Mouse (Mus musculus) embryonic fibroblast, embryonic 13.5 days (primary cell): ENCODE data around the gene Usp32. TPM values are rescaled to one million over a fixed set of nuclear protein-coding genes. Genes with fewer than 3 reads are reported as not detected.

Experiments used
- H3K27ac ChIP-seq: 2 replicates; pipeline ENCODE4 v1.5.1; 2012; ENCODE audit warnings: low read length, control low read depth, inconsistent platforms; ENCODE audit not compliant: insufficient read depth
- H3K4me1 ChIP-seq: 2 replicates; pipeline ENCODE4 v1.6.1; 2011; ENCODE audit warnings: low read length; ENCODE audit not compliant: control insufficient read depth, insufficient read depth
- H3K4me3 ChIP-seq: 2 replicates; pipeline ENCODE4 v1.5.1; 2011; ENCODE audit warnings: mild to moderate bottlenecking, control low read depth, low read length; ENCODE audit not compliant: insufficient read depth
- CTCF ChIP-seq: IDR thresholded peaks from 2 replicates; pipeline ENCODE4 v1.5.1; 2011; ENCODE audit warnings: mild to moderate bottlenecking, control low read depth, low read length, moderate library complexity, borderline replicate concordance; ENCODE audit not compliant: insufficient read depth
- POLR2A ChIP-seq: IDR thresholded peaks from 2 replicates; pipeline ENCODE4 v1.6.1; 2011; ENCODE audit warnings: low read depth, mild to moderate bottlenecking, control low read depth, low read length, moderate library complexity
- polyA plus RNA-seq: library from polyadenylated mRNA; stranded (reverse); fragments of >200 nt; gene quantifications from 2 replicates; pipeline ENCODE4 v1.2.4, GENCODE M21; 2011; ENCODE audit warnings: low read depth; ENCODE audit not compliant: missing spikeins, insufficient read length

Usp32 gene
- polyA plus RNA-seq, 1 experiment, result 49.9 TPM

DNA sequence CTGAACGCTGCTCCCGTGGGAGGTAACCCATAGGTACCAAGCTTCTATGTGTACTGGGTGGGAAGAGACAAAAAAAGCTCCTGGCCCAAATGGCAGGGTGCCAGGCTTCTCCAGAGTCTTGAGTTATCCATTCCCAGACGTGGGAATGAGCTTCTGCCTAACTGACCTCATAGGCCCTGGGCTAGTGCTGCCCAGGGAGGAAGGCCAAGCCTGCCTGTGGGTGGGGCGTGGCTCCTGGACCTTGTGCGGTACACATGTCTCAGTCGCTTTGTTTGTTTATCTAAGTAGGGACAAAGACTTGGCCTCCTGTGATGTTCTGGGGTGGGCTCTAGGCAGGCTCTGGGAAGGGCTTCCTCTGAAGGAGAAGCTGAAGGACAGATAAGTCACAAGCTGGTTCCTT lies 171.2 kb downstream of the Usp32 start:
- Histone ChIP-seq H3K4me3 (no peak overlapping the region), H3K27ac (no peak overlapping the region), H3K4me1 (no peaks in the 10 kb centered on the region)
- TF ChIP-seq CTCF (no peak), POLR2A (no peak)

DNA sequence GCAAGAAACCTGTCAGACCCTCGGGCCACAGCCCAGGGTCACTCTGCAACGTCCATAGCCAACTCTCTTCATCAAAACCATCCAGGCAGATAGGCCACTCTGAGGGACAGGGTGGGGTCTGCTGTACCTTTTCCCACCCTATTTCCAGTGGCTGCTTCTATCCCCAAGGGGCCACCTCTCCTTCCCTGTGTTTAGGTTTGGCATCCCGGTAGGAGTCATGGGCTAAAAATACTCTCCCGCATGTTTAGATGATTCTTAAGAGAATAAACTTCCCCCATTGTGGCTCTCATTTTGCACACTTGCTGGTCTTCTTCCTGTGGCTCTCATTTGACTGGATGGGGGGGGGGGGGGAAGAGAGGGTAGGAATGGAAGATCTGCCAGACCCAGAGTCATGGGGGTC lies 171.7 kb downstream of the Usp32 start:
- TF ChIP-seq POLR2A (no peak), CTCF (no peak)
- Histone ChIP-seq H3K4me1 (no peaks in the 10 kb centered on the region), H3K27ac (no peak overlapping the region), H3K4me3 (no peak overlapping the region)

DNA sequence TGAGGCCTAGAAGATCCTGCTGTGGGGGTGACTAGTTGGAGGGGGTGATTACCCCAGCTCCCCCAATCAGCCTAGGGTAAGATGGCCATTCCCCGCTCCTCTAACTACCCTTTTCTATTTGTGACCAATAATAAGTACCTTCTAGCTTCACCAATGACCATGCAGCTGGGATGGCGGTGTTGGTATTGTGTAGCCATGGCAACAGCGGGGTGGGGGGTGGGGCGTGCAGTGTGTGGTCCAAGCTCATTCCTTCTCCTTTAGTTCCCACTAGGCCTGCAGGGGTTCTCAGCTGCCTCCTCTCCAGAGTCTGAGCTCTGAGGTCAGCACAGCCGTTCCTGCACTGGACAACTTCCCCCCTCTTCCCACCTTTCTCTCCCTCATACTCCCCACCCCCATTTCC lies 172.8 kb downstream of the Usp32 start:
- H3K4me1 ChIP-seq, result no peaks in the 10 kb centered on the region
- no peak overlapping the region for H3K4me3 ChIP-seq
- no peak overlapping the region for H3K27ac ChIP-seq
- no peak for TF ChIP-seq CTCF
- no peak for TF ChIP-seq POLR2A

DNA sequence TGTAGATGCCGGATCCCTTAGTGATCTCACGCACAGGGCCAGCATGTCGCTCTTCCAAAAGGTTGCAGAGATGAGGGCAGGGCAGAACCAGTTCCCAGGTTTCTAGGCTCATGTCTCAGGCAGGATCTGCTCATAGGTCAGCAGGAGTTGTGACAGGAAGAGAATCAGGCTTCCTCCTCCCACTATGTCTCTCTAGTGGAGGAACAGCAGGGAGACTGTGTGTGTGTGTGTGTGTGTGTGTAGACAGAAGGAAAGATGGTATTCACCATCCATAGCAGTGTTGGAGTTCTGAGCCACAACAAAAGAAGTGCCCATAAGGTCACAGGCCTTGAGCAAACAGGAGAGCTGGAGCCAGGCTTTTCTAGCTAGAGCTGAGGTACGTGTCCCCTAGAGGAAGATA lies 173.3 kb downstream of the Usp32 start:
- no peaks in the 10 kb centered on the region for H3K4me1 ChIP-seq
- H3K27ac ChIP-seq, result no peak overlapping the region
- TF ChIP-seq POLR2A (no peak), CTCF (no peak)
- H3K4me3 ChIP-seq, result no peak overlapping the region

DNA sequence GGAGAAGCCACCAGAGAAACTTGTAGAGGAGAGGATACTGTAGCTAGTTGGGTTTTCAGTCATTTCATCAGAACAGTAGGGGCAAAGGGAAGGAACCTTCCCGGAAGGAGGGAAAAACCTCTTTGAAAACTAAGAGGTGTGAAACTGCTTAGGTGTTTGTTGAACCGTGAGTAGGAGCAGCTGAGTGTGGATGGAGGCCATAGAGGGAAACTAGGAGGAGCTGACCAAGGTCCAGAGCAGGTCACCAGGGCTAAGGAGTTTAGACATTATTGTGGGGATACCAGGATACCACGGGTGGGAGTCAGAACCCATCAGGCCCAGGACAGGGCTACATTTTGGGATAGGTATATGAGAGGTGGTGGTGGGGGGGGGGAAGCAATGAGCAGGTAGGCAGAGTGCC lies 176.4 kb downstream of the Usp32 start:
- Histone ChIP-seq H3K4me1 (no peaks in the 10 kb centered on the region), H3K4me3 (no peak overlapping the region), H3K27ac (no peak overlapping the region)
- TF ChIP-seq POLR2A, result no peak
- TF ChIP-seq CTCF, result no peak

DNA sequence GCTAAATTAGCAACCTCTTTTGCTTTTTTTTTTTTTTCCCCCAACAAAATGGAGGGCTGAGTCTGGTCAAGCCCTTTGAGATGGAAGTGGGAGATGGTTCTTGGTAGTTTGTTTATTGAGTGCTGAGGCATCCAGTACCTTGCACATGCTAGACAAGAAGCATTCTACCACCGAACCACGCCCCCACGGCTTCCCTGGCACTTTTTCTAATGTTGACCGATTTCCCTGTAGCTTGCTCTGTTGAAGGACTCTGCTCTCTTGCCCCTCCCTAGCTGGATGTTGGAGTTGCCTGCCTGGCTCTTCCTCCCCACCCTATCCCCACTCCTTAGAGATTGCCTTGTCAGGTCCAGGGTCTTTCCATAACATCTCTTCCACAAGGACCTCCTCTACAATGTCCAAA lies 177.4 kb downstream of the Usp32 start:
- H3K4me3 ChIP-seq, result no peak overlapping the region
- H3K4me1 ChIP-seq, result no peaks in the 10 kb centered on the region
- no peak overlapping the region for H3K27ac ChIP-seq
- no peak for TF ChIP-seq CTCF
- TF ChIP-seq POLR2A, result no peak

DNA sequence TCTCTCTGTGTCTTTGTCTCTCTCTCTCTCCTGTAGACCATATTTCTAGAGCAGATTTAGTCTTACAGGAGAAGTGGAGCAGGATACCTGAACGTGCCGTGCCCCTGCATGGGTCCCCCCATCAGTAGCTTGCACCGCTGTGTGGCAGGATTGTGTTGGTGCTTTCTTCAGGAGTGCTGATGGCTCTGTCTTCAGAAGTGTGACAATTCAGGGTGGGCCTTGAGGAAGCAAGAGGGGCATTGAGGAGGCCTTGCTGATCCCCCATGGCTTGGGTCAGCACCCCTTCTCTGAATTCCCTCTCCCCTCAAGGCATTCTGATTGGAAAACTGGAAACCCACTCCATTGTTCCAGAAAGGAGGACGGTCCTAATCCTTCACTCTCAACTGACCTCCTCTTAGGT lies 178.4 kb downstream of the Usp32 start:
- no peak overlapping the region for H3K27ac ChIP-seq
- TF ChIP-seq CTCF (no peak), POLR2A (no peak)
- H3K4me3 ChIP-seq, result no peak overlapping the region
- H3K4me1 ChIP-seq, result no peaks in the 10 kb centered on the region

DNA sequence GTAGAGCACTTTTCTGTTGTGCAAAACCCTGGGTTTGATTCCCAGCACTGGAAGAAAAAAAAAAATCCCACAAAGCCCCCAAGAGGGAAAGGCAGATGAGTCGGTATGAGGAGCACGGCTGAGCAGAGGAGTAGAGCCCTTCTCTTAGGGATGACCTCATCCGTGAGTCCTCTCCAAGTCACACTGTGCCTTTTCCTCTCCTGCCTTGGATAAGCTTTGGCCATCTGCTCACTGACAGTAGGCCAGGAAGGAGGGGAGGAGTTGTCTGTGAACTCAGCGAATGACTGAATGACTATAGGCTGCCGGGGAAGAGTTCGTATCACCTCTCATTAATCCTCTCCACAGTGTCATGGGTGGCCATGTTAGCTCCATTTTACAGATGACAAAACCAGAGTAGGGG lies 179.2 kb downstream of the Usp32 start:
- Histone ChIP-seq H3K4me3 (no peak overlapping the region), H3K4me1 (no peaks in the 10 kb centered on the region), H3K27ac (no peak overlapping the region)
- TF ChIP-seq CTCF (no peak), POLR2A (no peak)

DNA sequence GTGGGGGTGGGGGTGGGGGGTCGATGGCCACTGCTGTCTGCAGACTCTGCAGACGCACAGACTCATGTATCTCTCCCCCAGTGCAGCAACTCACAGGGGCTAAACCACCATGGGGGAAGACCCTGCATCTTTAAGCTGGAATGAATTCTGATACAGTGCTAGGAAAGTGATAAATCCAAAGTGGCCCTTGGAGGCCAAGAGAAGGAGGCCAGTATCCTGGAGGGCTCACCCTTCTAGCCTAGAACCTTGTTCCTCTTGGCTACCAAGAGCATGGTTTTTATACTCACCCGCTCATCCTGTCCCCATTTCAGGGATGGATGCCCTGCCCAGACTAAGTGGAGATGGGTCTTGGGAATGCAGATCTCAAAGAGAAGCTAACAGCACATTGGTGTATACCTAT lies 179.7 kb downstream of the Usp32 start:
- no peaks in the 10 kb centered on the region for H3K4me1 ChIP-seq
- TF ChIP-seq POLR2A (no peak), CTCF (no peak)
- H3K27ac ChIP-seq, result no peak overlapping the region
- no peak overlapping the region for H3K4me3 ChIP-seq

DNA sequence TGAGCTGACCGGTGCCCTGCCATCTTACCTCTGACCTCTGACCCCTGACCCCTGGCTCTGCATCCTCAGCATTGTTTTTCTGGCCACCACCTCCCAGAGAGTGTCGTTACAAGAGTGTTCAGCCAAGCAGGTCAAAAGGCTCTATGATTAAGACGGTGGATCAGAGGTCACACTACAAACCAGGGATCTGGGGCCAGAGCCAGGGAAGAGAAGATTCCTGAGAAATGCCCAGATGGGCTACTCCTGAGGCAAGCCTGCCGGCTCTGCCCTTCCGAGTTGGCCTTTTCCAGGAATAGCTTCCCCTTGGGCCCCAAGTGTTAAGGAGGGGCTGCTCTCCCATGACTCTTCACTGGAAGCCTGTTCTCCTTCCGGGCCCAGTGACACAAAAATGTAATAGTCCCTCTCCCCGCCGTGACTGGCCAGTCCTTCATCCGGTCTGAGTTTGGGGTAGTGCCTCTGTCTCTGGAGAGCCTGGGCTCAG lies 180.2 kb downstream of the Usp32 start:
- TF ChIP-seq CTCF (no peak), POLR2A (no peak)
- H3K4me1 ChIP-seq, result no peaks in the 10 kb centered on the region
- H3K27ac ChIP-seq, result no peak overlapping the region
- no peak overlapping the region for H3K4me3 ChIP-seq

DNA sequence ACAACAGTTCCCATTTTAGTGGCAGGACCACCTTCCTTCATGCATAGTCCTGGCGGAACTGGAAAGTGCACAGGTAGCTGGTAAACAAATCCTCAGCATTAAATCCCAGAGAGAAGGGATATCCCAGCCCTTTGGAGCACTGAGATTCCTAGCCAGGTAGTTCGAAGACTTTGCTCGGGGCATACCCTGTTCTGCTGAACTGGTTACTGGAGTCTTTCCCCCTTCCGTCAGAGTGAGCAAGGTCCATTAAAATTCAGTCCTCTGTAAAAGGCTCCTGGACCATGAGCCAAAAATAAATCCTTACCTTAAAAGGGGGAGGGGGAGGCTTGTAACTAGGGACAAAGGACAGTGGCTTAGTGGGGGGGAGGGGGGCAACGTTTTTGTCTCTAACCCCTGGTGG lies 180.8 kb downstream of the Usp32 start:
- Histone ChIP-seq H3K4me1 (no peaks in the 10 kb centered on the region), H3K27ac (no peak overlapping the region), H3K4me3 (no peak overlapping the region)
- TF ChIP-seq POLR2A (no peak), CTCF (no peak)
